Mouse (Mus musculus): Measurements from ENCODE around the gene Cd47. TPM values are rescaled to one million over a fixed set of nuclear protein-coding genes. Genes with fewer than 3 reads are reported as not detected.
A peak's percentile ranks its signal among the peaks of the same experiment; 100 is the strongest.

The Cd47 gene
- polyA plus RNA-seq, 1 experiment from 2014 or later = 166 TPM

GRCm38 (mm10) chr16:49958900-49959436 is 158.6 kb downstream of the Cd47 start:
- Histone ChIP-seq H3K9me3 (ENCODE audit: control insufficient read depth, low read length) (no peaks in the 10 kb centered on the region), H3K4me3 (ENCODE audit: low read depth, low read length) (no peak overlapping the region), H3K9ac (replicated peaks; ENCODE audit: low read depth, low read length) (no peak overlapping the region), H3K27me3 (ENCODE audit: control insufficient read depth, insufficient read depth, low read length) (no peaks in the 10 kb centered on the region), H3K27ac (ENCODE audit: low read depth, low read length) (no peak overlapping the region), H3K36me3 (ENCODE audit: control insufficient read depth, insufficient read depth, low read length) (no peaks in the 10 kb centered on the region), H3K4me1 (ENCODE audit: control insufficient read depth, insufficient read depth, low read length) (no peaks in the 10 kb centered on the region), H3K4me2 (ENCODE audit: low read depth, low read length) (no peak overlapping the region)
- 87% methylated on average over 5 of the region's 5 CpGs for WGBS
- no peak for ATAC-seq (ENCODE audit: low read depth)

- no peaks in the 10 kb centered on the region for H3K27me3 ChIP-seq (ENCODE audit: control insufficient read depth, insufficient read depth, low read length)
- no peak overlapping the region for H3K4me2 ChIP-seq (ENCODE audit: low read depth, low read length)
- no peaks in the 10 kb centered on the region for H3K36me3 ChIP-seq (ENCODE audit: control insufficient read depth, insufficient read depth, low read length)
- no peaks in the 10 kb centered on the region for H3K9me3 ChIP-seq (ENCODE audit: control insufficient read depth, low read length)
- H3K9ac ChIP-seq (replicated peaks; ENCODE audit: low read depth, low read length) = no peak overlapping the region
- 87% methylated on average over 3 of the region's 3 CpGs for WGBS
- ATAC-seq (ENCODE audit: low read depth) = no peak
- H3K4me1 ChIP-seq (ENCODE audit: control insufficient read depth, insufficient read depth, low read length) = no peaks in the 10 kb centered on the region; the same call in 1 of the 2 replicates
- H3K27ac ChIP-seq (ENCODE audit: low read depth, low read length) = no peak overlapping the region
- no peak overlapping the region for H3K4me3 ChIP-seq (ENCODE audit: low read depth, low read length)
Observed at GRCm38 (mm10) chr16:49962305-49962704, 162.0 kb downstream of the Cd47 start.

- no peak overlapping the region for H3K4me3 ChIP-seq (ENCODE audit: low read depth, low read length)
- no peaks in the 10 kb centered on the region for H3K36me3 ChIP-seq (ENCODE audit: control insufficient read depth, insufficient read depth, low read length)
- 28% methylated on average over 7 of the region's 7 CpGs for WGBS
- no peaks in the 10 kb centered on the region for H3K27me3 ChIP-seq (ENCODE audit: control insufficient read depth, insufficient read depth, low read length)
- no peak overlapping the region for H3K9ac ChIP-seq (replicated peaks; ENCODE audit: low read depth, low read length)
- peak; percentile 57; the same call in 1 of the 2 replicates for ATAC-seq (ENCODE audit: low read depth)
- H3K9me3 ChIP-seq (ENCODE audit: control insufficient read depth, low read length) = no peaks in the 10 kb centered on the region
- H3K4me2 ChIP-seq (ENCODE audit: low read depth, low read length) = no peak overlapping the region
- H3K4me1 ChIP-seq (ENCODE audit: control insufficient read depth, insufficient read depth, low read length) = no peaks in the 10 kb centered on the region; the same call in 1 of the 2 replicates
- no peak overlapping the region for H3K27ac ChIP-seq (ENCODE audit: low read depth, low read length)
Observed at GRCm38 (mm10) chr16:49964321-49964986, 164.1 kb downstream of the Cd47 start.

Other genes starting within 250 kb of the Cd47 start
- gene Ift57, start 101.3 kb upstream of the Cd47 start, polyA plus RNA-seq (2014; fragmentation: Nextera tagmentation; extraction: Ambion mirVana) = 37.8 and 38.9 TPM in 2 replicates